Mouse (Mus musculus): Measurements from ENCODE around the gene Tmem235. TPM values are rescaled to one million over a fixed set of nuclear protein-coding genes. Genes with fewer than 3 reads are reported as not detected.
A peak's percentile ranks its signal among the peaks of the same experiment; 100 is the strongest.

The Tmem235 gene
- total RNA-seq, 4 experiments from 2014 or later: 0.21 to 0.37 TPM; not detected in 2

- no peak for DNase-seq (ENCODE audit: low spot score in 2 of 2)
Observed at GRCm38 (mm10) chr11:117890519-117891282, 30.1 kb downstream of the Tmem235 start.

GRCm38 (mm10) chr11:117891581-117892175 is 31.1 kb downstream of the Tmem235 start:
- DNase-seq (ENCODE audit: low spot score in 2 of 2): no peak

- no peak for DNase-seq (ENCODE audit: low spot score in 2 of 2)
Observed at GRCm38 (mm10) chr11:117892199-117892598, 31.6 kb downstream of the Tmem235 start.

- DNase-seq (ENCODE audit: low spot score in 2 of 2): no peak
Observed at GRCm38 (mm10) chr11:117894676-117895075, 34.1 kb downstream of the Tmem235 start.

- no peak for DNase-seq (ENCODE audit: low spot score in 2 of 2)
Observed at GRCm38 (mm10) chr11:117896533-117896932, 36.0 kb downstream of the Tmem235 start.

GRCm38 (mm10) chr11:117902282-117902681 is 41.7 kb downstream of the Tmem235 start:
- DNase-seq (ENCODE audit: low spot score in 2 of 2): no peak

GRCm38 (mm10) chr11:117904442-117904841 is 43.9 kb downstream of the Tmem235 start:
- DNase-seq (ENCODE audit: low spot score in 2 of 2): no peak

- DNase-seq (ENCODE audit: low spot score in 2 of 2): no peak
Observed at GRCm38 (mm10) chr11:117909337-117909736, 48.8 kb downstream of the Tmem235 start.

- peak in 1 of 2 experiments; percentile 56 for DNase-seq (ENCODE audit: low spot score in 2 of 2)
Observed at GRCm38 (mm10) chr11:117912684-117913352, 52.3 kb downstream of the Tmem235 start.

GRCm38 (mm10) chr11:117914531-117914930 is 54.0 kb downstream of the Tmem235 start:
- DNase-seq (ENCODE audit: low spot score in 2 of 2): no peak

Other genes starting within 250 kb of the Tmem235 start
- 10 to 100 TPM; 54.0 to 61.3 (median 57.8) TPM for gene Tnrc6c, start 206.5 kb upstream of the Tmem235 start, total RNA-seq (2022)
- gene Tmc8, start 78.7 kb upstream of the Tmem235 start, total RNA-seq (2022): 1 to 10 TPM in 2 of 4 experiments, under 1 TPM in 2; 0.50 to 1.3 (median 0.83) TPM
- gene Tmc6, start 78.6 kb upstream of the Tmem235 start, total RNA-seq (2022): 10 to 100 TPM; 10.2 to 12.3 (median 11.4) TPM
- under 1 TPM in 1 of 4 experiments, not detected in 3; 0.34 TPM for gene 6030468B19Rik, start 63.1 kb upstream of the Tmem235 start, total RNA-seq (2022)
- 1 to 10 TPM in 3 of 4 experiments, under 1 TPM in 1; 0.91 to 3.0 (median 1.8) TPM for gene Gm20708, start 51.1 kb upstream of the Tmem235 start, total RNA-seq (2022)
- 10 to 100 TPM; 12.2 to 23.8 (median 17.1) TPM for gene Syngr2, start 51.1 kb upstream of the Tmem235 start, total RNA-seq (2022)
- gene Afmid, start 34.8 kb upstream of the Tmem235 start, total RNA-seq (2022): 1 to 10 TPM; 4.2 to 9.0 (median 7.1) TPM
- gene Tk1, start 34.7 kb upstream of the Tmem235 start, total RNA-seq (2022): 1 to 10 TPM in 3 of 4 experiments, under 1 TPM in 1; 0.52 to 1.7 (median 1.2) TPM
- 1 to 10 TPM in 1 of 4 experiments, under 1 TPM in 3; 0.14 to 1.3 (median 0.72) TPM for gene Birc5, start 11.5 kb upstream of the Tmem235 start, total RNA-seq (2022)
- 1 to 10 TPM; 3.6 to 9.2 (median 5.8) TPM for gene Tha1, start 12.7 kb downstream of the Tmem235 start, total RNA-seq (2022)
- 1 to 10 TPM; 3.1 to 7.5 (median 3.6) TPM for gene Socs3, start 109.3 kb downstream of the Tmem235 start, total RNA-seq (2022)
- 10 to 100 TPM; 77.9 to 92.4 (median 82.4) TPM for gene Pgs1, start 125.5 kb downstream of the Tmem235 start, total RNA-seq (2022)